Mouse (Mus musculus) heart, embryonic 15.5 days (tissue): ENCODE results near the gene Zbtb7a. TPM values are rescaled to one million over a fixed set of nuclear protein-coding genes. Genes with fewer than 3 reads are reported as not detected.

Experiments used
- ATAC-seq: fragments of 200-750 bp; cut with Nextera tagmentation; replicated peaks from 2 replicates; pipeline ENCODE4 v1.8.0; 2017; ENCODE audit warnings: low read depth, moderate TSS enrichment; ENCODE audit not compliant: insufficient number of reproducible peaks, insufficient read depth, low FRiP score
- H3K27ac ChIP-seq: fragments of 300-500 bp; sonication (generic); 2 replicates; pipeline ENCODE4 v1.5.1; 2015; ENCODE audit warnings: mild to moderate bottlenecking, inconsistent platforms
- H3K27me3 ChIP-seq: fragments of 300-500 bp; sonication (generic); 2 replicates; pipeline ENCODE4 v1.6.1; 2015; ENCODE audit warnings: inconsistent platforms
- H3K36me3 ChIP-seq: fragments of 300-500 bp; sonication (generic); 2 replicates; pipeline ENCODE4 v1.6.1; 2015; ENCODE audit warnings: mild to moderate bottlenecking, inconsistent platforms
- H3K4me1 ChIP-seq: fragments of 300-500 bp; sonication (generic); replicated peaks from 2 replicates; pipeline ENCODE4 v1.6.1; 2015; ENCODE audit warnings: inconsistent platforms
- H3K4me2 ChIP-seq: fragments of 300-500 bp; sonication (generic); 2 replicates; pipeline ENCODE4 v1.6.1; 2015; ENCODE audit warnings: inconsistent platforms, mild to moderate bottlenecking, moderate library complexity
- H3K4me3 ChIP-seq: fragments of 300-500 bp; sonication (generic); 2 replicates; pipeline ENCODE4 v1.5.1; 2015; ENCODE audit warnings: mild to moderate bottlenecking, inconsistent platforms
- H3K9ac ChIP-seq: fragments of 300-500 bp; sonication (generic); 2 replicates; pipeline ENCODE4 v1.6.1; 2015; ENCODE audit warnings: mild to moderate bottlenecking, inconsistent platforms
- H3K9me3 ChIP-seq: fragments of 300-500 bp; sonication (generic); replicated peaks from 2 replicates; pipeline ENCODE4 v1.6.1; 2016; ENCODE audit warnings: inconsistent platforms
- WGBS: fragments of 180-500 bp; shearing (Covaris S2); methylation state at CpG from one replicate; pipeline ENCODE4 v1.1.7; 2015; ENCODE audit warnings: mixed read lengths; 5-methylcytosine and 5-hydroxymethylcytosine counted together
- polyA plus RNA-seq: library from polyadenylated mRNA; unstranded; fragments of >200 nt; fragmentation: Nextera tagmentation; extraction: Ambion mirVana; gene quantifications from 2 replicates; pipeline ENCODE4 v1.2.1, GENCODE M21; 2015

Gene Zbtb7a
- polyA plus RNA-seq, 1 experiment from 2014 or later = 25.6 TPM

DNA sequence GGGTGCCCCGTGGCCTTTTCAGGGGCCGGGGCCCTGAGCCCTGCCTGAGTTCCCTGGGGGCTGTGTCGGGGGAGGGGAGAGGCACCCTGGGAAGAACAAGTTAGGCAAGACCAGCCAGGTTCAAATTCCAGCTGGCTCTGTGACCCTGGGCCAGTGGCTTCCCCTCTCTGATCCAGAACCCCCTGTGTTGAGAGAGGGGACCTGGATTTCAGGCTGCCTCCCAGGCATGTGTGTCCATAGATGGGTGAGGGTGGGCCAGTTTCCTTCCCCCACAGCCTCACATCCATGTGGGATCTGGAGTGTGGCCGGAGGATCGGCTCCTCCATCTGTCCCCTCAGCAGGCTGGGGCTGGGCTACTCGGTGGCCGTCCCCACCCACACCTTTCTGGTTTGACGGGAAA is 5.0 kb downstream of the Zbtb7a start:
- peak overlapping the region; percentile 92 for H3K27ac ChIP-seq
- no peak for ATAC-seq
- H3K9ac ChIP-seq = peak overlapping the region; percentile 90
- peak overlapping the region; percentile 93 for H3K4me2 ChIP-seq
- WGBS = 51% methylated on average over 8 of the region's 8 CpGs
- H3K4me3 ChIP-seq = peak overlapping the region; percentile 98
- H3K4me1 ChIP-seq = peaks cover 68% of the 10 kb centered on the region
- H3K9me3 ChIP-seq = no peaks in the 10 kb centered on the region
- peaks cover 17% of the 10 kb centered on the region for H3K36me3 ChIP-seq
- H3K27me3 ChIP-seq = no peaks in the 10 kb centered on the region

DNA sequence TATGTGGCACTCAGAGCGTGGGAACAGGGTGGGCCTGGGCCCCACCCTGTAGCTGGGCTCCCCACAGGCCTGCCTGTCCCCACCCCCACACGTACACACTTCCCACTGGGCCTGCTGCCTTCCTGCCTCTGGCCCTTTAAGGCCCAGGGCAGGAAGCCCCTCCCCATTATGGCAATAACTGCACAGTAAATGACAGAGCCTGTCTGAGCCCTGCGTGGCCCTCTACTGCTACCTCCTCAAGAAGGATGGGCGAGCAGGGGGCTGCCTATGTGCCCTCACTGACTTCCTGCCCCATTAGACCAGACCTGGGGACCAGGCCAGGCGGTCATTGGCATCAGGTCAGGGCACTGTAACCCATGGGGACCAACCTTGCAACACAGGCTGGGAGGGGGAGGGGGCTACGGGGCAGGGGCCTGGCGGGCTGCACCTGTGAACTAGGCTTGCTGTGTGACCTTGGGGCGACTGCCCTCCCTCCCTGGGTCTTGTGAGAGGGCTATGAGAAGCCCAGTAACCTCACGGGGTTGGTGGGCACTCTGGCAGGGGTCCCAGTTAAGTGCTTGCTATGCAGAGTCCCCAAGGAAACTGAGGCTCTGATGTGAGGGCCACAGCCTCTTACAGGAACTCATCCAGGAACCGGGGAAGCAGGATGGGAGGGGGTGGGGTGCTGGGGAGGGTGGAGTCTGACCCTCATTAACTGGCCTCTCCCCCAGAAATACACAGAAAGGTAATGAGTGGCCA is 5.9 kb downstream of the Zbtb7a start:
- 42% methylated on average over 10 of the region's 10 CpGs for WGBS
- peaks cover 61% of the 10 kb centered on the region for H3K4me1 ChIP-seq
- H3K9ac ChIP-seq = peak overlapping the region; percentile 90
- peaks cover 25% of the 10 kb centered on the region for H3K36me3 ChIP-seq
- H3K27ac ChIP-seq = peak overlapping the region; percentile 92
- peak overlapping the region; percentile 93 for H3K4me2 ChIP-seq
- H3K27me3 ChIP-seq = no peaks in the 10 kb centered on the region
- no peak for ATAC-seq
- H3K9me3 ChIP-seq = no peaks in the 10 kb centered on the region
- peak overlapping the region; percentile 98 for H3K4me3 ChIP-seq

DNA sequence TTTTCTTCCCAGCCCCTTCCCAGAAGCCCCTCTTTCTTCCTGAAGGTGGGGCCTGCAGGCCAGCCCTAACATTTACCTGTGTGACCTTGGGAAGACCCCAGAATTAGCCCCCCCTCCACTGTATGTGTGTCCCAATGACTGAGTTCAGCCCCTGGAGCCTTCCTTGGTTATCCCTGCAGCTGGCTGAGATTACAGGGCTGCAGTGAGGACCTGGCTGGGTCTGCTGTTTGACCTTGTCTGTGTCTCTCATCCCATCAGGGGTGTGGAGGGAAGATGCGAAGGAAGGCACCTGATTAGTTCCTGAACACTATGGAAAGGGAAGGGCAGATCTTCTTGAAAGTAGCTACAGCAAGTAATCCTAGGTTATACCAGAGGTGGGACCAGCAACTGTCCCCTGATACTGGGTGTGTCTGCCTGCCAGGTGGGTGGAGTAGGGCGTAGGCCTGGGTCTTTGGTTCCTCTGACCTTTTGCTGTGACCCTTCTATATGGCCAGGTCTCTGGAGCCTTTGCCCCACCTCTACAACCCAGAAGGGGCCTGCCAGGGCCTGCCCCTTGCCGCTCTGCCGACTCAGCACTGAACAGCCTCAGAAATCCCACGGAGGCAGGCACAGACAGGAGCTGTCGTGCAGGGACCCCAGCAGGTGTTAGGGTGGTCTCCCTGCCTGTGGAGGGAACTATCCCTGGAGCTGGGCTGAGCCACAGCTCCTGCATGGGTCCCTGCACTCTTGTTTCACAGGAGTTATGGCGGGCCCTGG is 6.6 kb downstream of the Zbtb7a start:
- Histone ChIP-seq H3K27ac (peak overlapping the region; percentile 92), H3K36me3 (peaks cover 32% of the 10 kb centered on the region), H3K27me3 (no peaks in the 10 kb centered on the region), H3K4me1 (peaks cover 66% of the 10 kb centered on the region), H3K9me3 (no peaks in the 10 kb centered on the region), H3K4me3 (0 out of 2 replicates have a peak overlapping the region, but pooled peaks have one; percentile 98), H3K9ac (peak overlapping the region; percentile 90), H3K4me2 (peak overlapping the region; percentile 93)
- WGBS = 78% methylated on average over 7 of the region's 7 CpGs
- no peak for ATAC-seq

DNA sequence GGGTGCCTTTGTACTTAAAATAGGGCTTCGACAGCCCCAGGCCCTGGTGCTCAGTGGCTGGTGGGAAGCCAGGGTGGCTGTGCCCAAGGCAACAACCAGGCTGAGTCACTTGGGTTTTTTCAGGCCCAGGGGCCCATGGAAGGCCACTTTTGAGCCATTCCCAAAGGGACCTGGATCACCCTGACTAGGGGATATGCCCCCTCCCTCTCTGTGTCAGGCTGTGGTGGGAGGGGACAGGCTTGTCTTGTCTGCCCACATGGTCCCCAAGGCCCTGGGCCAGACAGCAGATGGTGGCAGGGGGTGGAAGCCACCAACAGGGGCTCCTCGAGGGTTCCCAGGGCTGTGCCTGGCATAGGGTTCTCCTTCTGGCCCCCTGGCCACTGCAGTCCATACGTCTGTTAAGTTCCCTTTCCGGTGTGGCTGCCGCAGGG is 7.5 kb downstream of the Zbtb7a start:
- Histone ChIP-seq H3K9ac (peak overlapping the region; percentile 35; the same call in 1 of the 2 replicates), H3K4me3 (no peak overlapping the region), H3K9me3 (no peaks in the 10 kb centered on the region), H3K4me1 (peaks cover 66% of the 10 kb centered on the region), H3K36me3 (peaks cover 42% of the 10 kb centered on the region), H3K27ac (0 out of 2 replicates have a peak overlapping the region, but pooled peaks have one; percentile 5), H3K27me3 (no peaks in the 10 kb centered on the region), H3K4me2 (no peak overlapping the region)
- ATAC-seq = no peak
- 70% methylated on average over 5 of the region's 5 CpGs for WGBS

DNA sequence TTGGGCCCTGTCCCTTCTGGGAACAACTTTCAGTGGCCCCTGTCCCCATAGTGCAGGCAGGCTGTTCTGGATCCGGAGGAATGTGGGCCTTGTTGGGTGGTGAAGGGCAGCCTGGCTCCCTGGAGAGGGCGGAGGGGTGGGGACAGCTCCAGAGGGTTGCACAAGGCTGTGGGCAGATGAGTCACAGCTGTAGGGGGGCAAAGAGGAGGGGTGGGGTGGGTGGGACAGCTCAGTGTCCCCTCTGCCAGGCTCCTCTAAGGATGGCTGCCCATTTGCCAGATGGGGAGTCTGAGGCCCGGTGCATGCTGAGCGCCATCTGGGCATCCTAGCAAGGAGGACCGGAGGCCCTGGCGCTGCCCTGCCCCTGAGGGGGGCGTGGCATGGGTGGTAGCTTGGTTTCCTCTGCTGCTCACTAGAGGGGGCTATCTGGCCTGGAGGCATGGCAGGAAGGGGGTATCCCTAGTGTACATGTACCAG is 8.2 kb downstream of the Zbtb7a start:
- Histone ChIP-seq H3K9ac (peak overlapping the region; percentile 35; the same call in 1 of the 2 replicates), H3K4me1 (peaks cover 65% of the 10 kb centered on the region), H3K27ac (no peak overlapping the region), H3K27me3 (no peaks in the 10 kb centered on the region), H3K9me3 (no peaks in the 10 kb centered on the region), H3K36me3 (peaks cover 48% of the 10 kb centered on the region), H3K4me2 (no peak overlapping the region), H3K4me3 (no peak overlapping the region)
- ATAC-seq = no peak
- WGBS = 93% methylated on average over 7 of the region's 7 CpGs

- peaks cover 55% of the 10 kb centered on the region for H3K36me3 ChIP-seq
- H3K9me3 ChIP-seq = no peaks in the 10 kb centered on the region
- no peak overlapping the region for H3K4me2 ChIP-seq
- WGBS = 93% methylated on average over 52 of the region's 52 CpGs
- H3K27me3 ChIP-seq = no peaks in the 10 kb centered on the region
- H3K9ac ChIP-seq = no peak overlapping the region
- peaks cover 57% of the 10 kb centered on the region for H3K4me1 ChIP-seq
- H3K27ac ChIP-seq = no peak overlapping the region
- no peak overlapping the region for H3K4me3 ChIP-seq
- ATAC-seq = no peak
Measured at GRCm38 (mm10) chr10:81143845-81144437, 8.9 kb downstream of the Zbtb7a start.

- Histone ChIP-seq H3K27ac (no peak overlapping the region), H3K4me3 (no peak overlapping the region), H3K4me2 (no peak overlapping the region), H3K27me3 (no peaks in the 10 kb centered on the region), H3K9me3 (no peaks in the 10 kb centered on the region), H3K4me1 (peaks cover 50% of the 10 kb centered on the region), H3K9ac (0 out of 2 replicates have a peak overlapping the region, but pooled peaks have one; percentile 16), H3K36me3 (peaks cover 63% of the 10 kb centered on the region)
- WGBS = 78% methylated on average over 27 of the region's 27 CpGs
- no peak for ATAC-seq
Measured at GRCm38 (mm10) chr10:81144667-81145066, 9.6 kb downstream of the Zbtb7a start.

GRCm38 (mm10) chr10:81145307-81145706 is 10.3 kb downstream of the Zbtb7a start:
- no peak for ATAC-seq
- H3K9ac ChIP-seq = no peak overlapping the region
- no peak overlapping the region for H3K4me3 ChIP-seq
- H3K27me3 ChIP-seq = no peaks in the 10 kb centered on the region
- H3K36me3 ChIP-seq = peaks cover 68% of the 10 kb centered on the region
- H3K27ac ChIP-seq = no peak overlapping the region
- 95% methylated on average over 6 of the region's 6 CpGs for WGBS
- no peak overlapping the region for H3K4me2 ChIP-seq
- peaks cover 44% of the 10 kb centered on the region for H3K4me1 ChIP-seq
- no peaks in the 10 kb centered on the region for H3K9me3 ChIP-seq

GRCm38 (mm10) chr10:81145778-81146177 is 10.8 kb downstream of the Zbtb7a start:
- ATAC-seq = no peak
- Histone ChIP-seq H3K4me2 (no peak overlapping the region), H3K27ac (no peak overlapping the region), H3K27me3 (no peaks in the 10 kb centered on the region), H3K9me3 (no peaks in the 10 kb centered on the region), H3K9ac (no peak overlapping the region), H3K4me1 (peaks cover 39% of the 10 kb centered on the region), H3K4me3 (no peak overlapping the region), H3K36me3 (peaks cover 68% of the 10 kb centered on the region)
- 85% methylated on average over 7 of the region's 7 CpGs for WGBS

DNA sequence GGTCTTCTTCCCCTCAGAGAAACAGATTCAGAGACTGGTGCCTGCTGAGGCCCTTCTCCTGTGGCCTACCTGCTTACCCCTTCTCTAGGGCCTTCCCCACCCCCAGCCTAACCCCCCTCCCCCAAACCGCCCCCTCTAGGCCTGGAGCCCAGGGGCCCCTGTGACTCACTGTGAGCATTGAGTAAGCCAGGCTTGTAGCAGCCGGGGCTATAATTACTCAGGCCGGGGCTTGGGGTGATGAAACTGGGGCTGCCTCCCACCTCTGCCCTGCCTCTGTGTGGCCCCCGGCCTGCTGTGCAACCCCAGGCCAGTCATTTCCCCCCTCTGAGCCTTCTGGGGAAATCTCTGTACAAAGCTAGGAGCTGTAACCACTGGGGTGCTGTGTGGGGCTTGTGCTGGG is 11.3 kb downstream of the Zbtb7a start:
- Histone ChIP-seq H3K27me3 (no peaks in the 10 kb centered on the region), H3K4me3 (no peak overlapping the region), H3K36me3 (peaks cover 68% of the 10 kb centered on the region), H3K9ac (no peak overlapping the region), H3K27ac (no peak overlapping the region), H3K9me3 (no peaks in the 10 kb centered on the region), H3K4me1 (peaks cover 34% of the 10 kb centered on the region), H3K4me2 (no peak overlapping the region)
- no peak for ATAC-seq
- 69% methylated on average over 4 of the region's 4 CpGs for WGBS

DNA sequence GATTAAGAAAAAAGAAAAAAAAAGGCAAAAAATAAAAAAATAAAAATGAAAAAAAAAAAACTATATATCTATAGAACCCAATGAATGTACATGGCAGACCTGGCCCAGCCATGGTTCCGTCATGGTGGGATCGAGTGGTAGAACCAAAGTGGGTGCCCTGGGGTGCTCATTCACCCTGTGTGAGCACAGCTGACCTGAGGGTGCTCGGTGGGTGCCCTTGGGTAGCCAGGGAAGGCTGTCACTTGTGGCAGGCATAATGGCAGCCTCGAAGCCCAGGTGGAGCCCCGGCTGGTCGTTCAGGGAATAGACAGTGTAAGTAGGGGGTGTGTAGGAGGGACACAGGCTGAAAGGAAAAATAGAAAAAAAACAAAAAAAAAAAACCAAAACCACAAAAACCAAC is 16.2 kb downstream of the Zbtb7a start:
- 72% methylated on average over 6 of the region's 6 CpGs for WGBS
- no peak overlapping the region for H3K27ac ChIP-seq
- H3K27me3 ChIP-seq = no peaks in the 10 kb centered on the region
- peaks cover 69% of the 10 kb centered on the region for H3K36me3 ChIP-seq
- H3K9ac ChIP-seq = no peak overlapping the region
- H3K4me1 ChIP-seq = peaks cover 17% of the 10 kb centered on the region
- ATAC-seq = no peak
- H3K4me2 ChIP-seq = no peak overlapping the region
- H3K9me3 ChIP-seq = no peaks in the 10 kb centered on the region
- no peak overlapping the region for H3K4me3 ChIP-seq
